Mouse (Mus musculus): ENCODE measurements around the gene Cnpy1. TPM values are rescaled to one million over a fixed set of nuclear protein-coding genes. Genes with fewer than 3 reads are reported as not detected.

Gene Cnpy1
- total RNA-seq (2021): not detected

DNA sequence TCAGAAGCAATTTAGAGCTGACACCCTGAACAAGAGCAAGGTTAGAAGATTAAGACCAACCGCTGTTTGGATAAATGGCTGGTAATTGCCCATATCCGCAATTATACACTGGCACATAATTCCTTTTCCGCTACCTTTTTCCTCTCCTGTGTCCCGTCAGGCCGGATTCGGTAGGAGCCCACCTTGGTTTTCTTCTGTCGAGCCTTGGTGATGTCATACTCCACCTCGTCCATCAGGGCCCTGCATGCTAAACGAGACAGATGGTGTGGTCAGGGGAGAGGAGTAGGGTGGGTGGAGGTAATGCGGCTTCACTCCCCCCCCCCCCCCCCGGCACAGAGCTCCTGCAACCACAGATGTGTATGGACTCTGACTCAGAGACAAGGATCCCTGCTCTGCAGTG lies at the start of gene Cnpy1:
TSS of gene Cnpy1 (minus strand) at position 233 of the 400 bp plus-strand sequence.
- no peak for DNase-seq (ENCODE audit: low spot score in 2 of 2)
- intact Hi-C loops (cut with DNase I): no loop called here

DNA sequence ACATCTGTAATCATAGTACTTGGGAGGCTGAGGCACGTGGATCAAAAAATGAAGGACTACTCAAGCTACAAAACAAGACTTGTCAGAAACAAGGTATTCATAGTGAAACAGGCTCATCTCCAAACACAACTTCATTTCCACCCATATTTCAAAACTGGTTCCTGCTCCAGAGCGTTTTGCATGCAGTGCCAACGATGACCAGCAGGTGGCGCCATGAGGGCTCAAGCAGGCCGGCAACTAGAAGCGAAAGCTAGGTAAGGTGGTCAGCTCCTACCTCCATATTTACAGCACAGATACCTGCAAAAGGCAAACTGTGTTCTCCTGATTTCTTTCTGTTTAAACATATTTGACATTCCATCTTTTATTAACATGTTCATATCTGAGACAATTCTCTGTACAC lies 48.4 kb upstream of the Cnpy1 start:
- DNase-seq (ENCODE audit: low spot score in 2 of 2): peak; percentile 77 to 79
- intact Hi-C loops (cut with DNase I): loop anchor here (1.0 kb wide), 1 partner anchor 94 kb away; no protein-coding TSS in a partner anchor

DNA sequence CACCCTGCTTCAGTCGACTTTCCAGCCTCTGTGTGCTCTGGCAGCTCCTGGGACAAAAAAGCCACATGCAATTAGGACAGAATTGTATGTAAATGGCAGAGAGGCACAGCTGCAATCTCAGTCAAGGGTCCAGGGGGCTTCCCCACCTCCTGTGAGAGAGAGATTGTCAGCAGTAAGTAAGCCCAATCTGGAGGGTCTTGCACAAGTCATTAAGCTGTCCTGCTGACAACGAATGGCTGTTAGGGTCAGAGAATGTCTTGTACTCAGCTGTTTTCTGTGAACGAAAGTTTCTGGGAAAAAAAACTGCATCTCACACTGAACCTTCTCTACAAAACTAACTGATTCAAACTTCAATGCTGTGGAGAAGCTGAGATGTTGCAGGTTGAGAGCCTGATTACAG lies 46.7 kb upstream of the Cnpy1 start:
- DNase-seq (ENCODE audit: low spot score in 2 of 2): no peak
- intact Hi-C loops (cut with DNase I): no loop called here

DNA sequence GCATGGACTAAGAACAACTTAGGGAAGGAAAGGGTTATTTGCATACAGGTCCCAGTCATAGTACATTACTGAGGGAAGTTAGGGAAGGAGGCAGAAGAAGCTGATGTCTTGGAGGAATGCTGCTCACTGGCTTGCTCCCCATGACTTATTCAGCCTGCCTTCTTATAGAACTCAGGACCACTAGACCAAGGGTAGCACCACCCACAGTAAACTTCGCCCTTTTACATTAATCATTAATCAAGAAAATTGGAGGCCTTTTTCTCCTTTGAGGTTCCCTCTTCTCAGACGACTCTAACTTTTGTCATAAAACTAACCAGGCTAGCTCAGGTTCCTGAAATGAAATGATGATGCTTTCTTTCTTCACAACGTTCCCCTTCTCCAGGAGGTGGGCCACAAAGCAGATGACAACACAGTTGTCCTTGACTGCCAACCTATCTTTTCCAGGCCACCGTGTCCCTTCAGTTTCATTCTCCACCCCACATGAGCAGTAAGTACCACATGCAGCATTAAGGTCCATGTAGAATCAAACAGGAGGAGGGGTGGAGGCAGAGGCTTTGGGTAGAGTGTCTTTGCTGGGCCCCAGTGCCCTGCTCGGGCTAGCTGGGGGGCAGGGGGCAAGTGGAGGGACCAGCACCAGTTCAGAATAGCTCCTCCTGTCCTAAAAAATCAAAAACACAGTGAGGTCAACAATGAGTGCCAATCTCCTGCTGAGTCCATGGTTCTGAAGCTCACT lies 45.7 kb upstream of the Cnpy1 start:
- intact Hi-C loops (cut with DNase I): no loop called here
- no peak for DNase-seq (ENCODE audit: low spot score in 2 of 2)

DNA sequence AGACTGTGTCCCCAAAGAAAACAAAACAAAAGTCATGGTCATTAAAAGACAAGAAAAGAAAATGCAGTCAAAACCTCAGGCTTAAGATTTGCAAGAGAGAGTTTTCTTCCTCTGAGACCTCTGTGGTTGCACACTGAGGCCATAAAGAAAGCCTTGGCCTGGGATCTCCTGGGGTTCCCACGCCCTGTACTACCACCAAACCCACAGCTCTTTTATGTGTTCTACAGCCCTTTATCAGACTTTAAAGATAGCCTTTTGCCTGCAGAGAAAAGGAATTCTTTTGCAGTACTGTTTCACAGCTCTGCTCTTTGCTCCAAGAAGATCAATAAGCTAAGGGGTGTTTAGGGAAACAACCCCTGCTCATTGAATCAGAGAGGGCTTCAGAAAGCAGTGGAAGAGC lies 45.0 kb upstream of the Cnpy1 start:
- intact Hi-C loops (cut with DNase I): no loop called here
- no peak for DNase-seq (ENCODE audit: low spot score in 2 of 2)

DNA sequence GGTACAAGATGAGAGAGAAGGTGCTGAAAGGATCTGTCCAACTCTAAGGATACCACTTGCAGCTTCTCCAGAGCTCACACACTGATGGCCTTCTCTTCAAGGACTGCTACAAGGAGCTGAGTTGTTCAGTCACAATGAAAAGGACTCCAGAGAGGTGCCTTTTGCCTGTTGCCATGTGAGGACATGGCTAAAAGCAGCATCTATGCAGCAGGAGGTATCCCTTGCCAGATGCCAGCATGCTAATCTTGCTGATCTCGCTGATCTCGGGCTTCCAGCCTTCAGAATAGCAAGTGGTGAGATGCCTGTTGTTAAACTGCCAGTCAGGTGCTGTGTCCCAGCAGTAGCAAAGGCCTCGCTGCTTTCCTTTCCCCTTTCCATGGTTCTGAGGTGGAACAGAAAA lies 43.5 kb upstream of the Cnpy1 start:
- intact Hi-C loops (cut with DNase I): no loop called here
- no peak for DNase-seq (ENCODE audit: low spot score in 2 of 2)

DNA sequence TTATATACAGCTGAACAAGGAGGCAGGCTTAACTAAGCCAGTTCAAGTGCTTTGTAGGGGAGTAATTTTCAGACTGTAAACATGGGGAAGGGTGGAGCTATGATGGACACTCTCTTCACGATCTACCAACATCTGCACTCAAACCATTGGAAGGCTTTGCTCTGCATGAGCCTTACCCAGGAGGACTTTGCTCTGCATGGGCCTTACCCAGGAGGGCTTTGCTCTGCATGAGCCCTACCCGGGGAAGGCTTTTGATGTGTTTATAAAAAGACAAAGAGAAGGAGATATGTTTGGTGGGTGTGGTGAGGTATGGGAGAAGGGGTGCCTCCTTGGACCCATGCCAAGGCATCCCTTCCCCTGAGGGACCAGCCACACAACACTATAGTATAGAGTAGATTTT lies 31.7 kb upstream of the Cnpy1 start:
- intact Hi-C loops (cut with DNase I): no loop called here
- no peak for DNase-seq (ENCODE audit: low spot score in 2 of 2)

DNA sequence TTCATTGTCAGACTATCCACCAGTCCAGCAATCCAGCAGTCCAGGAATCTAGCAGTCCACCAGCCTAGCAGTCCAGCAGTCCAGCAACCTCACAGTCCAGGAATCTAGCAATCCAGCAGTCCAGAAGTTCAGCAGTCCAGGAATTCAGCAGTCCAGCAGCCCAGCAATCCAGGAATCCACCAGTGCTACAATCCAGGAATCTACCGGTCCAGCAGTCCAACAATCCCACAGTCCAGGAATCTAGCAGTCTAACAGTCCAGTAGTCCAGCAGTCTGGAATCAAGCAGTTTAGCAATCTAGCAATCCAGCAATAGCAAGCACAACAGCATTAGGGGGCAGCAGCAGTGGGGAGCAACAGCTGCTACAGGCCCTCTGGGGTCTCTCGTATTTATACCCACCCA lies 27.2 kb upstream of the Cnpy1 start:
- no peak for DNase-seq (ENCODE audit: low spot score in 2 of 2)
- intact Hi-C loops (cut with DNase I): no loop called here

DNA sequence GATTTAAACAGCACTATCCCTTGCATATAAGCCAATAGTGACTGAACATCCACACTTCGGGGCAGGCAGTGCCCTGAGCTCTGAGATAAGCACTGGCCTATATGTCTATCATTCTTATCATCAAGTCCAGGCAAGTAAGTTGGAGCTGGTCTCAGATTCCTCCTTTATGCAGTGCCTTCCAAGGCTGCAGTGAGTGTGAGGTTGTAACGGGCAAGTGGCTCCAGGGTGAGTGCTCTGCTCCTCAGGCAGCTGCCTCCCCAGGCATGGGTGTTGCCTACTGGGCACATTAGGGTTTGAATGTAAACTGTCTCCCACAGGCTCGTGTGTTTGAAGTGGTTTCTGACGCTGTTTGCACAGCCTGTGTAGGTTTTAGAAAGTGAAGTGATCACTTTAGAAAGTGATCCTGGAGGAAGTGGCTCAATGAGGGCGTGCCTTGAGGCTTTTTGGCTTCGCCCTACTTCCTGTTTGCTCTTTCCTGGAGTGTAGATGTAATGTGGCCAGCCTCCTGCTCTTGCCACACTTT lies 23.9 kb upstream of the Cnpy1 start:
- DNase-seq (ENCODE audit: low spot score in 2 of 2): no peak
- intact Hi-C loops (cut with DNase I): no loop called here

DNA sequence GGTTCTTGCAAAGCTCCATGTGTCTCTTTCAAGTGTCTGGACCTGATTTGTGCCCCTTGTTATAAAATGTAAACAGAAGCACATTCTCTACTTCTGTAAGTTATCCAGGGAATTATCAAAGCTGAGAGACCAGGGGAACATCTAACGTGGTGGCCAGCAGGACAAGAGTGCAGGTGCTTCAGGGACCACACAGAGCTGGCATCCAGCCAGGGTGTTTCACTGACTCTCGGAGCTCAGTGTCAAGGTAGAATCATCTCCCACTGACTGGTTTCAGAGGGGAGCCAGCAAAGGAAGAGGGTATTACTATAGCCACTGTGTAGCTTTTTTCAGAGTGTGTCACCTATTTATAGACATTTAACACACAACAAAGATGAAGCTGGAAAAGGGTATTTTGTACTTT lies 22.0 kb upstream of the Cnpy1 start:
- intact Hi-C loops (cut with DNase I): no loop called here
- DNase-seq (ENCODE audit: low spot score in 2 of 2): no peak

DNA sequence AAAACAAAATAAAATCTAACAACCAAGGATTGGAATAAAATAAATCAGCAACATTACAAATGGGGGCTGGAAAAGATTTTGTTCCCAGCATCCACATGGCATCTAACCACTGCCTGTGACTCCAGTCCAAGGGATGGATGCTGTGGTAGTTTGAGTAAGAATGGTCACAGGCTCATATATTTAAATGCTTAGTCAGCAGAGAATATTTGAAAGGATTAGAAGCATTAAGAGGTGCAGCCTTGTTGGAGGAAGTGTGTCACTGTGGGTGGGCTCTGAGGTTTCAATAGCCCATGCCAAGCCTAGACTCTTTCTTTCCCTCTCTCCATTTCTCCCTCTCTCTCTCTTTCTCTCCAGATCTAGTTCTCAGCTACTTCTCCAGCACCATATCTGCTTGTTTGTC lies 20.0 kb upstream of the Cnpy1 start:
- no peak for DNase-seq (ENCODE audit: low spot score in 2 of 2)
- intact Hi-C loops (cut with DNase I): no loop called here

DNA sequence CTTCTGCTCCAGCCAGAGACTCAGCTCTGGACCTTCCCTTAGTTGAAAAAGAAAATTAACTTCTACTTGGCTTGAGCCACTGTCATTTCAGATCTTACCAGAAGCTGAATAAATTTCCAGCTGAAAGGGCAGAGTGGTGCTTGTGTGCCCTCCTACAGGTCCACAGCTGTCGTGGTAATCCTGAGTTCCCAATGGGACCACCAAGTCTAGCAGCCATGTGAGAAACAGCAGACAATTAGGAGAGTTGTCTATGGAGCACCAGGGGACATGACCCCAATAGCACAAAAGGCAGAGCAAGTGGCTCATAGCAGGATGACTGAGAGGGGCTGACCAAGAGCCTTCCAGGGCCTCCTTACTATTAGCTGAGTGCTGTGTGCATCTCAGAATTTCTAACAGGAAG lies 18.2 kb upstream of the Cnpy1 start:
- intact Hi-C loops (cut with DNase I): no loop called here
- DNase-seq (ENCODE audit: low spot score in 2 of 2): no peak

DNA sequence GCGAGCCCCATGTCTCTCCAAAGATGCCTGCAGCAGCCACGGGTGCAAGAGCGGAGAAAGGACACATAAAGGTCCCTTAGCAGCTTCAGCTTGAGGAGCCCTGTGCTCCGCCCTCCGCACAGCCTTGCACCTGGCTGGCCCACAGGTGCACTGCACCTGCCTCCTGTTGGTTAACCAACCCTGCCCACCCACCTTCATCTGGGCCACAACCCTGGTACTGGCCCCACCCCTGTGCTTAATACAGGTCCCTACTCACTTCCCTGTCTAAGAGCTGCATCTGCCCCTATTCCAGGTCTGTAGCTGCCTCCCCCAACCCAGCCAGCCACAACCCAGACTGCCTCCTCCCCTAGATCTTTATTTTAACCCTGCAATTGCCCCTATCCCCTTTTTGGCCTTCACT lies 16.5 kb upstream of the Cnpy1 start:
- DNase-seq (ENCODE audit: low spot score in 2 of 2): no peak
- intact Hi-C loops (cut with DNase I): no loop called here

DNA sequence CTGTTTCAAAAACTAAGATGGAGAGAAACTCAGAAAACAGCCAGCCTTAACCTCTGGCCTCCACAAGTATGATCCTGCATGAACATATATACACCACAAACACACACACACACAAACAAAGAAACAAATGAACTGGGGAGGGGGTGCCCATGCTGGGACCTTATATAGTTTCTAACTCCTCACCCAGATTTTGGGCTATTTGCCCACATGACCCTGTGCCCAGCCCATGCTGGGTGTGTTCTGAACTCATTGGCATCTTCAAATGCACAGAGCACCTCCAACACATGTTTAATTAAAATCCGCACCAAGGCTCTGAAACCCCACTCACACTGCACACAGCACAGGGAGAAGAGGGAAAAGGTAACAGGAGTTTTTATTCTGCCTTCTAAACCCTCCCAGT lies 14.3 kb upstream of the Cnpy1 start:
- intact Hi-C loops (cut with DNase I): no loop called here
- DNase-seq (ENCODE audit: low spot score in 2 of 2): no peak

DNA sequence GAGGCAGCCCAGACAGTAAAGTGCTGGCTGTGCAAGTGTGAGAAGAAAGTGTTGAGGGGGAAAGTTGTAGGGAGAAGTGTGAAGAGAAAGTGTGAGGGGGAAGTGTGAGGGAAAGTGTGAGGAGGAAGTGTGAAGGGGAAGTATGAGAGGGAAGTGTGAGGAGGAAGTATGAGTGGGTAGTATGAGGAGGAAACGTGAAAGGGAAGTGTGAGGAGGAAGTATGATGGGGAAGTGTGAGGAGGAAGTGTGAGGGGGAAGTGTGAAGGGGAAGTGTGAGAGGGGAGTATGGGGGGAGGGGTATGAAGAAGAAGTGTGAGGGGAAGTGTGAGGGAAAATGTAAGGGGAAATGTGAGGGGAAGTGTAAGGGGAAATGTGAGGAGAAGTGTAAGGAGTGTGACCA lies 13.8 kb upstream of the Cnpy1 start:
- no peak for DNase-seq (ENCODE audit: low spot score in 2 of 2)
- intact Hi-C loops (cut with DNase I): no loop called here

DNA sequence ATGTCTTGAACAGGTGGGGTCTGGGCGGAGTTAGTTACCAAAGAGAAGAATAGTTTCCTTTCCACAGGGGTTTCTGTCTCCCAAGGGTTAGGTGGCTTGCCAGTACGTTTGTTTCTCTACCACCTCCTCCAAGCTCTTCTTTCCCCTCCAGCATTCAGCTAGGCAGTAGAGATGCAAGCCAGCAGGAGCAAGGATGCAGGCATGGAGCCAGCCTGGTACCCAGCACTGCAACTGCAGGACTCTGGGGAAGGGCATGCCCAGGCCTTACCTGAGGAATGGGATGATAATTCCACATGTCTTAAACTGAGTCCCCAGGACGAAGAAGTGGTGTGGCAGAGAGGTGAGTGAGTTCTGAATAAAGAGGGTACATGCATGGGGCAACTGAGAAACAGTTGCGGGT lies 12.2 kb upstream of the Cnpy1 start:
- DNase-seq (ENCODE audit: low spot score in 2 of 2): no peak
- intact Hi-C loops (cut with DNase I): no loop called here

DNA sequence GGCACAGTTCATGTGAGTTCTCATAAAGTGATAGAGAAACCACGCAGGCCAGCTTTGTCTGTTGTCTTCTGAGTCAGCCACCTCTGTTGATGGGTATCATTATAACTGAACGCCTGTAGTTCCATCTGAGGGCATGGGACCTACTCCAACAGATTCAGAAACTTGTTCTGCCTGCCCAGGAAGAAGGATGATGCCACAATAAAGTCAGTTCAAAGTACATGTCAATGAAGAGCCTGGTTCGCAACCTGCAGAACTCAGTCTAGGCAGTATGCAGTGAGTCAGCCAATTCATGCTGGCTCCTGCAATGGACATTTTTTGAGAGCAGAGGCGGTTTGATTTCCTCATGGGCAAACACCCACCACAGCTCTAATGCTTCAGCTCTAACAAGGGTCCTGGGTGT lies 7.4 kb upstream of the Cnpy1 start:
- DNase-seq (ENCODE audit: low spot score in 2 of 2): no peak
- intact Hi-C loops (cut with DNase I): no loop called here

DNA sequence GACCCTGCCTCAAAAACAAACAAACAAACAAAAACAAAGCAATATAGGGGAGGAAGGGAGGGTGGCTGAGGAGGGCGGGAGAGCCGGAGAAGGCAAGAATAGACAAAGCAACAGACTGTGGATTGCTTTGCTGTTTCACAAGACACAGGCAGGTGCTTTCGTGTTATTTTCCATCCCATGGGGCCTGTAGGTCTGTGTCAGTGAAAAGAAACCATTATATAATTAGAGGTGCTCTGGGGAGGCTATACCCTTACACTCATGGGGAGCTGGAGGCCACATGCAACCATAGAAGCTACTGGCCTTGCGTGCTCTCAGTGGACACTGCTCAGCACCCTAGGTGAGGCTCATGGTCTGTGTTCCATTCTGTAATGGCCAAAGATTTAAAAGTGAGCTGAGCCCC lies 6.7 kb upstream of the Cnpy1 start:
- DNase-seq (ENCODE audit: low spot score in 2 of 2): no peak
- intact Hi-C loops (cut with DNase I): no loop called here

DNA sequence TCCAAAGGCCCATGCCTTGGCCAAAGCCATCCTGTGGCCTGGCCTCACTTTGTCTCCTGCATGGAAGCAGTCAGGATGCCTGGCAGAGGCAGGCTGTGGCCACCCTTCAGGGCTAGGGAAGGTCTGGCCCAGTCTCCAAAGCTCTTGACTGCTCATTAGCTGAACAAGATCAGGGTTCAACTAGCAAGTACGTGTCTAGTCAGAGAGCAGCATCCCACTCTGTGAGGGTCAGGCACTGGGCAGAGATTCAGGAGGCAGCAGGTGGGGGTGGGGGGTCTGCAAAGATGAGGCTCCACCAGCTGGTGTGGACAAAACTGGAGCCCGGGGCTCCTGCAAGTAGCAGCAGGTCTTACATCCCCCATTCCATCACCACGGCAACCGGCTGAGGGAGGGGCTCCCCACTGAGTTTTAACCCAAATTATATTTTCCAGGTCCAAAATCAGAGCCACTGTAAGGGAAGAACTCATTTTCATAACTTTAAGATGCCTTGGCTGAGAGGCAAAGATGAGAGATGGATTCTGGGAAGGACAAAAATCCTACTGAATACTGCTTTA lies 5.7 kb upstream of the Cnpy1 start:
- DNase-seq (ENCODE audit: low spot score in 2 of 2): no peak
- intact Hi-C loops (cut with DNase I): no loop called here

DNA sequence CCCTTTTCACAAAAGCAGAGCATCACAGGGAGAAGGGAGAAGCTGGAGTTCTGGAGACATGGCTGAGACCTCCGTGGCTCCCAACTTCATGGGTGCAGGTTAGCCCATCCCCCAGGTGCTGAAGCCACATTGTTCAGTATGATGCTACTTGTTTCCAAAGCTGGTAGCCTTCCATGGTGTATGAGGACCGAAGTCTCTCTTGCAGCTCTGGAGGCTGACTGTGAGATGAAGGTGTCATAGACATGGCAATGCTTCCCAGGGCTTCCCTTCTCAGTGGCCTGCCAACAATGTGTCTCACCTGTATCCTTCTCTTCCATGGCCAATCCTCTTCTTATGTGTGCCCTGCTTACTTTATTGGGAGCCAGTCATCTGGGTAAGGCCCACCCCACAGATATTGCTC lies 4.9 kb upstream of the Cnpy1 start:
- no peak for DNase-seq (ENCODE audit: low spot score in 2 of 2)
- intact Hi-C loops (cut with DNase I): no loop called here

DNA sequence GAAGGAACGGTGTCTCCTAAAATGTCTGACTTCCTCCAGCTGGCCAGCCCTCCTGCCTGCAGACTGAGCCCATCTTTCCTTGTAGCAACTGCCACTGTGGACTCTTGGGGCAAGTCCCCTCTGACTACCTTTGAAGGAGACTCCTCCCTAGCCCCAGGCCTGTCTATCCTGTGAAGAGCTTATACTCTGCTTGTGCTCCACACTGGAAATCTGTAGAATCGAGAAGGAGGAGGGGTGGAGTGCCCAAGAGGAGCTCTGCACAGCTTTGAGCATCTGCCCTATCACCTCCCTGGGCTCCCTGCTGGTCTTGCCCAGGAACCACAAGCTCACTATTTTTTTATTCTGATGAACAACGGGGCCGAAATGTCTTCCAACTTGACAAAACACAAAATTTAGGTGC lies 485 bp downstream of the Cnpy1 start:
- no peak for DNase-seq (ENCODE audit: low spot score in 2 of 2)
- intact Hi-C loops (cut with DNase I): no loop called here

All from left cerebral cortex, postnatal 36 days (tissue).